ENCODE assay signal across 8 mouse cellular contexts in genomic region chr7:35086271-35086861, GRCm38 (mm10). TPM values are rescaled to one million over a fixed set of nuclear protein-coding genes. Genes with fewer than 3 reads are reported as not detected.
DNase-seq lines count a peak whose midpoint lies in the region; ATAC-seq and TF ChIP-seq lines count a peak whose summit lies in the region.

No protein-coding gene starts in this region.

- H3K4me2 ChIP-seq in embryonic facial prominence, embryonic 14.5 days (ENCODE audit: low read depth, low read length): peak overlapping the region; percentile 57
- peak overlapping the region; percentile 49 for H3K4me2 ChIP-seq in lung, postnatal 0 days (replicated peaks; ENCODE audit: low read depth, low read length)

- peak; percentile 89 for ATAC-seq in embryonic facial prominence, embryonic 14.5 days (ENCODE audit: low read depth)
- peak; percentile 71 for ATAC-seq in lung, postnatal 0 days
- ATAC-seq in monocyte, adult 5-6 weeks (replicated peaks; ENCODE audit: insufficient number of reproducible peaks, low FRiP score, low TSS enrichment, poor library complexity, severe bottlenecking): no peak

- peaks cover 23% of the 10 kb centered on the region for H3K4me1 ChIP-seq in embryonic facial prominence, embryonic 14.5 days (ENCODE audit: control insufficient read depth, insufficient read depth, low read length)
- H3K4me1 ChIP-seq in hindbrain, embryonic 10.5 days (replicated peaks): peaks cover 14% of the 10 kb centered on the region
- H3K4me1 ChIP-seq in lung, postnatal 0 days (ENCODE audit: insufficient read depth, low read depth, low read length): peaks cover 8% of the 10 kb centered on the region; the same call in 1 of the 2 replicates

- peak overlapping the region; percentile 57 for H3K27ac ChIP-seq in embryonic facial prominence, embryonic 14.5 days (replicated peaks; ENCODE audit: low read depth, low read length)
- no peak overlapping the region for H3K27ac ChIP-seq in hindbrain, embryonic 10.5 days
- H3K27ac ChIP-seq in lung, postnatal 0 days (ENCODE audit: low read length): no peak overlapping the region

- no peaks in the 10 kb centered on the region for H3K27me3 ChIP-seq in embryonic facial prominence, embryonic 14.5 days (replicated peaks; ENCODE audit: control insufficient read depth, insufficient read depth, low read length)
- H3K27me3 ChIP-seq in hindbrain, embryonic 10.5 days (ENCODE audit: insufficient read depth, poor library complexity, severe bottlenecking): peaks cover 25% of the 10 kb centered on the region
- H3K27me3 ChIP-seq in lung, postnatal 0 days (replicated peaks; ENCODE audit: insufficient read depth, low read length): peaks cover 5% of the 10 kb centered on the region

- H3K9ac ChIP-seq in embryonic facial prominence, embryonic 14.5 days (ENCODE audit: low read depth, low read length): peak overlapping the region; percentile 26; the same call in 1 of the 2 replicates
- no peak overlapping the region for H3K9ac ChIP-seq in lung, postnatal 0 days (replicated peaks; ENCODE audit: low read depth)

- DNase-seq in heart, adult 11 months: peak; percentile 95
- no peak for DNase-seq in heart, postnatal 25 days (ENCODE audit: low spot score)
- peak; percentile 93 for DNase-seq in embryonic facial prominence, embryonic 14.5 days (ENCODE audit: low spot score)
- DNase-seq in hindbrain, embryonic 10.5 days (ENCODE audit: low spot score): peak; percentile 52
- peak; percentile 40 for DNase-seq in layer of hippocampus, adult 9-11 months
- peak; percentile 87 for DNase-seq in lung, postnatal 0 days (ENCODE audit: low spot score)
- peak; percentile 53 to 54 for DNase-seq in right cerebral cortex, adult 2 months (ENCODE audit: low spot score in 2 of 2)

- intact Hi-C loops in heart, postnatal 25 days (cut with DNase I): no loop called here

- H3K36me3 ChIP-seq in embryonic facial prominence, embryonic 14.5 days (ENCODE audit: control insufficient read depth, insufficient read depth, low read length): no peaks in the 10 kb centered on the region
- H3K36me3 ChIP-seq in hindbrain, embryonic 10.5 days: no peaks in the 10 kb centered on the region
- no peaks in the 10 kb centered on the region for H3K36me3 ChIP-seq in lung, postnatal 0 days (ENCODE audit: insufficient read depth, low read length)

- H3K4me3 ChIP-seq in embryonic facial prominence, embryonic 14.5 days (ENCODE audit: low read depth, low read length): peak overlapping the region; percentile 24
- peak overlapping the region; percentile 40 for H3K4me3 ChIP-seq in hindbrain, embryonic 10.5 days
- H3K4me3 ChIP-seq in lung, postnatal 0 days (ENCODE audit: low read depth, low read length): peak overlapping the region; percentile 20; the same call in 1 of the 2 replicates

- H3K9me3 ChIP-seq in embryonic facial prominence, embryonic 14.5 days (ENCODE audit: control insufficient read depth, low read length): no peaks in the 10 kb centered on the region
- H3K9me3 ChIP-seq in hindbrain, embryonic 10.5 days: no peaks in the 10 kb centered on the region
- H3K9me3 ChIP-seq in lung, postnatal 0 days (ENCODE audit: low read length): no peaks in the 10 kb centered on the region

- peak; percentile 39 for TF ChIP-seq CTCF in lung, postnatal 0 days (IDR thresholded peaks at IDR 0.05)

- no peak for TF ChIP-seq EP300 in lung, postnatal 0 days (IDR thresholded peaks at IDR 0.05)

- WGBS in embryonic facial prominence, embryonic 14.5 days: under 1% methylated on average over 21 of the region's 21 CpGs
- 3% methylated on average over 21 of the region's 21 CpGs for WGBS in hindbrain, embryonic 10.5 days
- under 1% methylated on average over 21 of the region's 21 CpGs for WGBS in lung, postnatal 0 days

RNA-seq across cellular contexts. Expression of gene Cebpg, which starts 30.0 kb away (rescaled TPM):
- 10 to 100 TPM; 20.9 to 23.7 TPM for total RNA-seq in heart, postnatal 25 days (2021)
- polyA plus RNA-seq in embryonic facial prominence, embryonic 14.5 days (2014; fragmentation: Nextera tagmentation; extraction: Ambion mirVana): 39.3 and 44.3 TPM in 2 replicates
- polyA plus RNA-seq in hindbrain, embryonic 10.5 days (2016; fragmentation: Nextera tagmentation; extraction: Ambion mirVana): 36.5 and 44.6 TPM in 2 replicates
- polyA plus RNA-seq in lung, postnatal 0 days (2015; fragmentation: Nextera tagmentation; extraction: Ambion mirVana): 46.7 and 47.4 TPM in 2 replicates
- 50.2 to 83.4 TPM (median 69.0 TPM) in 3 replicates for total RNA-seq in monocyte, adult 5-6 weeks (2017)

RNA-seq across cellular contexts. Expression of gene Cebpa, which starts 32.7 kb away (rescaled TPM):
- 1 to 10 TPM; 5.8 to 6.1 TPM for total RNA-seq in heart, postnatal 25 days (2021)
- 8.7 and 10.9 TPM in 2 replicates for polyA plus RNA-seq in embryonic facial prominence, embryonic 14.5 days (2014; fragmentation: Nextera tagmentation; extraction: Ambion mirVana)
- 0.43 and 0.54 TPM in 2 replicates for polyA plus RNA-seq in hindbrain, embryonic 10.5 days (2016; fragmentation: Nextera tagmentation; extraction: Ambion mirVana)
- polyA plus RNA-seq in lung, postnatal 0 days (2015; fragmentation: Nextera tagmentation; extraction: Ambion mirVana): 28.9 and 29.8 TPM in 2 replicates
- total RNA-seq in monocyte, adult 5-6 weeks (2017): 9.3 to 16.4 TPM (median 10.3 TPM) in 3 replicates
